Mouse (Mus musculus): ENCODE measurements at regions not wholly inside any gene's neighbourhood (a gene's known extent, or its start where the extent isn't known, plus 50 kb on each side); places are given as distances from the start of the nearest gene placed in this dataset.

DNA sequence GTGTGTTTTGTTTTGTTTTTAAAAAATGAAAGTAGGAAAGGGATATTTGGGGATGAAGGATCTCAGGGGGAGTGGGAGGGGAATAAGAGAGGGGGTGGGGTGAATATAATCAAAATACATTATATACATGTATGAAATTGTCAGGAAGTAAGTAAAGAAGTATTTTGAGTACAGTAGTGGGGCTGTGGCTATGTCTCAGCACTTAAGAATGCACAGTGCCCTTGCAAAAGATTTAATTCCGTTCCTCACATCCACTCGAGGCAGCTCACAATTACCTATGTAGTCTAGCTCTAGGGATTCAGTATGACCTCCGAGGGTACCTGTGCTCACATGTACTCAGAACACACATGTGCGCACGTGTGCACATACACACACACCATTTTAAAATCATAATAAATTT, 50.4 kb upstream of the Dock1 start:
- intact Hi-C loops (cut with DNase I): no loop called here
- DNase-seq (ENCODE audit: low spot score in 2 of 2): no peak

Measured in left cerebral cortex, postnatal 36 days (tissue).